Mouse (Mus musculus): ENCODE measurements at regions not wholly inside any gene's neighbourhood (a gene's known extent, or its start where the extent isn't known, plus 50 kb on each side); places are given as distances from the start of the nearest gene placed in this dataset.

DNA sequence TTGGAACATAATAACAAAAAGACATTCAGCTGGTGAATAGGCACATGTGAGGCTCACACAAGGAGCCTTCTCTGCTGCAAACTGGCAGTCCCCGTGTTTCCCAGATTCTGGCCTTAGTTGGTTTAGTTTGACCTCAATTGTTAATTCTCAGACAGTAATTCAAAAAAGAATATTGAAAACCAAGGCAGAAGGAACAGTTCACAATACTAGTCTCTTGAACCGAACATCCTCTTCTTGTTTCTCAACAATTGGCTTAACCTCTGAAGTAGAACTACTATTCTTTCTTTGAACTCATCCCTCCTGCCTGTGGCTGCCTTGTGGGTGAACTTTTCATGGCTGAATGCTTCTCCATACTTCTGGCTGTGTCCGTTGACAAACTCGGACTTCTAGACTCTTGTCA, 110.4 kb upstream of the Neil3 start:
- no peak overlapping the region for H3K4me3 ChIP-seq (ENCODE audit: low read length)
- H3K9me3 ChIP-seq (ENCODE audit: control insufficient read depth, low read length), result no peaks in the 10 kb centered on the region
- ATAC-seq (ENCODE audit: low FRiP score, low TSS enrichment), result no peak
- no peaks in the 10 kb centered on the region for H3K27me3 ChIP-seq (ENCODE audit: control insufficient read depth, insufficient read depth, low read length)
- H3K9ac ChIP-seq (ENCODE audit: low read depth, low read length), result no peak overlapping the region
- no peaks in the 10 kb centered on the region for H3K36me3 ChIP-seq (ENCODE audit: control insufficient read depth, insufficient read depth, low read length)
- H3K4me1 ChIP-seq (ENCODE audit: control insufficient read depth, insufficient read depth, low read length), result no peaks in the 10 kb centered on the region
- H3K27ac ChIP-seq (ENCODE audit: low read depth, low read length), result no peak overlapping the region
- WGBS, result 78% methylated on average over 4 of the region's 4 CpGs
- H3K4me2 ChIP-seq (replicated peaks; ENCODE audit: low read depth, low read length), result no peak overlapping the region

DNA sequence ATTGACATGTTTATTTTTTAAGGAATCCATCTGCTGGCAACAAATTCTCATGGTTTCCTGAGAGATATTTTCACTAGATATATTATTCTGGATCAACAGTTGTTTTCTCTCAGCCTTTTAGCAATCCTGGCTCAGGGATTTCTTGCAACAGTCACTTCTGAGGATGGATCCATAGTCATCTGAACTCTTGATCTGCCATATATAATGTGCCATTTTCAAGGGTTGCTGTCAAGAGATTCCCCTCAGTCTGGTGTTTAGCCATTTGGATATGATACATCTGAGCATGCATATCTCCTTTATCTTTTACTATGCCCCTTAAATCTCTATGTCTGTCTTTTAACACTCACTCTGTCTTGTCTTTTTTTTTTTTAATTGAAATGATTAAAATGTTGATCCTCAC, 130.3 kb upstream of the Neil3 start:
- H3K9me3 ChIP-seq (ENCODE audit: control insufficient read depth, low read length), result no peaks in the 10 kb centered on the region
- H3K4me1 ChIP-seq (ENCODE audit: control insufficient read depth, insufficient read depth, low read length), result no peaks in the 10 kb centered on the region
- no peaks in the 10 kb centered on the region for H3K36me3 ChIP-seq (ENCODE audit: control insufficient read depth, insufficient read depth, low read length)
- no peak overlapping the region for H3K27ac ChIP-seq (ENCODE audit: low read depth, low read length)
- H3K27me3 ChIP-seq (ENCODE audit: control insufficient read depth, insufficient read depth, low read length), result no peaks in the 10 kb centered on the region
- no peak overlapping the region for H3K9ac ChIP-seq (ENCODE audit: low read depth, low read length)
- no peak overlapping the region for H3K4me3 ChIP-seq (ENCODE audit: low read length)
- peak; percentile 78; the same call in 1 of the 2 replicates for ATAC-seq (ENCODE audit: low FRiP score, low TSS enrichment)
- no peak overlapping the region for H3K4me2 ChIP-seq (replicated peaks; ENCODE audit: low read depth, low read length)

DNA sequence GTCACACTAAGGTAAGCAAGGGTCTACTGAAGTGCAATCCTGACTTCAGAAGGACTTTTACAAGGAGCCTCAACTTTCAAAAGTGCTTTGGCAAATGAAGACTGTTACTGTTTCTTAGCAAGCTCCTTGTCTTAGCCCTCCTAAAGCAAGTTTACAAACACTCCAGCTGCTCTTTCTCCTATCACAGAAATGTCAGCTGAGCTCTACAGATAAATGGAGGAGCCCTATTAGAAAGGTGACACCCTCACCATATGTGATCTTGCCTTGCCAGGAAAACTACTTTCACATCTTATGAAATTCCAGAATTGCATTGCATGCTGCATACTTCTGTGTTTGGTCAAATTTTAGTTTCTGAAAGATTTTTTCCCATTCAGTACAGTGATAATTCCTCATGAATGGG, 136.6 kb upstream of the Neil3 start:
- ATAC-seq (ENCODE audit: low FRiP score, low TSS enrichment), result no peak
- Histone ChIP-seq H3K27me3 (ENCODE audit: control insufficient read depth, insufficient read depth, low read length) (no peaks in the 10 kb centered on the region), H3K9ac (ENCODE audit: low read depth, low read length) (no peak overlapping the region), H3K27ac (ENCODE audit: low read depth, low read length) (no peak overlapping the region), H3K9me3 (ENCODE audit: control insufficient read depth, low read length) (no peaks in the 10 kb centered on the region), H3K4me3 (ENCODE audit: low read length) (no peak overlapping the region), H3K36me3 (ENCODE audit: control insufficient read depth, insufficient read depth, low read length) (no peaks in the 10 kb centered on the region), H3K4me2 (replicated peaks; ENCODE audit: low read depth, low read length) (no peak overlapping the region), H3K4me1 (ENCODE audit: control insufficient read depth, insufficient read depth, low read length) (no peaks in the 10 kb centered on the region)

DNA sequence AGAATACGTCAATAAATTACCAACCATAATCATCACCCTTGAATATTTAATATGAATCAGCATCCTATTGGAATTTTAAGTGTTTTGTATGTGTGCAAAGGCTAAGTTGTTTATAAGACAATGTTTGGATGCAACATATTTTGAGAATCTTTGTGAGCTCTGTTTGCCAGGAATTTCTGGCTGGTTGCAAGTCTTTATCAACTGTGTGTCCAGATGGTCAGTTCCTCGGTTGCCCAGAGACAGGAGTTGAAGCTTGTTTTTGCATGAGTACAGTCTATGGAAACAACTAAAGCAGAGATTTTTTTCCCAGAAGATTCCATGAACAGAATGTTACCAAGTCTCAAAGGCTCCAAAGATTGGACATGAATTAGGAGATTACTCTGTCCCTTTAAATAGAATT, 142.0 kb upstream of the Neil3 start:
- Histone ChIP-seq H3K27me3 (ENCODE audit: control insufficient read depth, insufficient read depth, low read length) (no peaks in the 10 kb centered on the region), H3K36me3 (ENCODE audit: control insufficient read depth, insufficient read depth, low read length) (no peaks in the 10 kb centered on the region), H3K4me3 (ENCODE audit: low read length) (no peak overlapping the region), H3K4me2 (replicated peaks; ENCODE audit: low read depth, low read length) (no peak overlapping the region), H3K9ac (ENCODE audit: low read depth, low read length) (no peak overlapping the region), H3K9me3 (ENCODE audit: control insufficient read depth, low read length) (no peaks in the 10 kb centered on the region), H3K27ac (ENCODE audit: low read depth, low read length) (no peak overlapping the region), H3K4me1 (ENCODE audit: control insufficient read depth, insufficient read depth, low read length) (no peaks in the 10 kb centered on the region)
- no peak for ATAC-seq (ENCODE audit: low FRiP score, low TSS enrichment)
- WGBS, result 90% methylated on average over 2 of the region's 2 CpGs

DNA sequence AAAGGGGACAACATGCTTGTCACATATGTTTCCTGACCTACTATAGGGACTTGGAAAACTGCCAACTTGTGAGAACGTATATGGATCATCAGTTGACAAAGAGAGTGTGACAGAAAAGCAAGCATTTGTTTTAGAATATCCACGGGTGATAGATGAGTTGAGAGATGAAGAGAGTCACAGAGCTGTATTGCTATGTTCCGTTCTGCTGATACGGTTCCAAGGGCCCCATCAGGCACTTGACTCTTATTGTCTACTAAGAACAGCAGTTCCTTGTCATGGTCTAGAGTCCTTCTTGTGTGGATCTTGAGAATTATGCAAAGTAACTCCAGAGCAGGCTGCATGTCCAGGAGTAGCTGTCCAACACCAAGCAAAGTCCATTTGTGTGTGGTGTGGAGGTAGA, 143.0 kb upstream of the Neil3 start:
- H3K4me1 ChIP-seq (ENCODE audit: control insufficient read depth, insufficient read depth, low read length), result no peaks in the 10 kb centered on the region
- no peak overlapping the region for H3K9ac ChIP-seq (ENCODE audit: low read depth, low read length)
- no peaks in the 10 kb centered on the region for H3K9me3 ChIP-seq (ENCODE audit: control insufficient read depth, low read length)
- H3K27me3 ChIP-seq (ENCODE audit: control insufficient read depth, insufficient read depth, low read length), result no peaks in the 10 kb centered on the region
- no peak for ATAC-seq (ENCODE audit: low FRiP score, low TSS enrichment)
- H3K4me2 ChIP-seq (replicated peaks; ENCODE audit: low read depth, low read length), result no peak overlapping the region
- WGBS, result 71% methylated on average over 4 of the region's 4 CpGs
- no peaks in the 10 kb centered on the region for H3K36me3 ChIP-seq (ENCODE audit: control insufficient read depth, insufficient read depth, low read length)
- H3K27ac ChIP-seq (ENCODE audit: low read depth, low read length), result no peak overlapping the region
- H3K4me3 ChIP-seq (ENCODE audit: low read length), result no peak overlapping the region

DNA sequence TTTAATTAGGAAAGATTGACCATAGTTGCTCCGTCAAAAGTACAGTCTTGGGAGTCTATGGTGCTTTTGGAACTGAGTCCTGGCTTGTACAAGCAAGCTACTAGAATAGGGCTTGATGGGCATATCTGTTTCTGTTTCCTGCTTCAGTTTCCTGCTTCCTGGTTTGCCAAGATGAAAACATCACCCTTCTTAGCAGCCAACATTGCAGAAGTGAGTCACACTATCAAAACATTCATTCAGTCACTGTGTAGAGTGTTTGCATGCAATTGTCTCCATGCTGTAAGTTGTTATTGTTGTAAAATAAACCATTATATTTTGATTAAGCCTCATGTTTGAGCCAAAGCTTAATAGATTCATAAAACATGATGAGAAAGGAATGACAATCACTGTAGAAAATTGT, 149.3 kb upstream of the Neil3 start:
- Histone ChIP-seq H3K4me3 (ENCODE audit: low read length) (no peak overlapping the region), H3K9ac (ENCODE audit: low read depth, low read length) (no peak overlapping the region), H3K9me3 (ENCODE audit: control insufficient read depth, low read length) (no peaks in the 10 kb centered on the region), H3K36me3 (ENCODE audit: control insufficient read depth, insufficient read depth, low read length) (no peaks in the 10 kb centered on the region), H3K27ac (ENCODE audit: low read depth, low read length) (no peak overlapping the region), H3K4me1 (ENCODE audit: control insufficient read depth, insufficient read depth, low read length) (no peaks in the 10 kb centered on the region), H3K27me3 (ENCODE audit: control insufficient read depth, insufficient read depth, low read length) (no peaks in the 10 kb centered on the region), H3K4me2 (replicated peaks; ENCODE audit: low read depth, low read length) (no peak overlapping the region)
- no peak for ATAC-seq (ENCODE audit: low FRiP score, low TSS enrichment)
- 81% methylated on average over 1 of the region's 1 CpGs for WGBS

DNA sequence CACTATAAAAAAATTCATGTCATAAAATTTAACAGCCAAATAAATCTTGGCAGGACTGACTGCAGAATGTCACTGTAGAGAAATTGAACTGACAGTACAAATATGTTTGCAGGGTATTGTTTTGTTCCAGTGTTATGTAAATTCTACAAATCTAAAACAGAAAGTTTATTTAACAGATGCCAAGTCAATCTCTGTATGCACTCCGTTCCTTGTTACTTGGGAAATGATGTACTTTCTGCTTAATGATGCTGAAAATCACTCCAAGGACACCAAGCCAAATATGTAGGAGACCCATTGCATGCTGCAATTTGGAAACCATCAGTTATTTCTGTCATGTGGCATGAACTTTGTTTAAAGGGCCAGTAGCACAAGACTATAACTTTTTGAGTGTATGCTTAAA, 182.3 kb upstream of the Neil3 start:
- WGBS, result 8% methylated on average over 1 of the region's 1 CpGs
- Histone ChIP-seq H3K9ac (ENCODE audit: low read depth, low read length) (no peak overlapping the region), H3K4me3 (ENCODE audit: low read length) (no peak overlapping the region), H3K36me3 (ENCODE audit: control insufficient read depth, insufficient read depth, low read length) (no peaks in the 10 kb centered on the region), H3K27me3 (ENCODE audit: control insufficient read depth, insufficient read depth, low read length) (no peaks in the 10 kb centered on the region), H3K27ac (ENCODE audit: low read depth, low read length) (no peak overlapping the region), H3K4me1 (ENCODE audit: control insufficient read depth, insufficient read depth, low read length) (no peaks in the 10 kb centered on the region), H3K9me3 (ENCODE audit: control insufficient read depth, low read length) (no peaks in the 10 kb centered on the region), H3K4me2 (replicated peaks; ENCODE audit: low read depth, low read length) (no peak overlapping the region)
- no peak for ATAC-seq (ENCODE audit: low FRiP score, low TSS enrichment)

DNA sequence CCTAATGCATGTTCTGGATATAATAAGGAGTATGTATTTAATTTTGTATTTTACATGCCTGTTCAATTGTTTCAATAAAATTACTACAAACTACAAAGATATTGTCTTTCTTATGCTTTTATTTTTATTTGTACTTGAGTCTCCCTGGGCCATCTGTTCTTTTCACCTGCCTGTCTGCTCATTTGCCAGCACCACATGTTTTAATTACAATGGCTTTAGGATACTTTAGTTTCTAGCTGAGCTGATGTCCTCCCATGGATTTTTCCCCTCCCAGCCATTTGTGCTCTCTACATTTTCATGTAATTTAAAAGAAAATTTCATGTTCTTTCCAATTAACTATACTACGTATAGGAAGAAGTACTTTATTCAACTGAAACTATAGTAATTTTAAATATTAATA, 188.5 kb upstream of the Neil3 start:
- 90% methylated on average over 1 of the region's 1 CpGs for WGBS
- no peak overlapping the region for H3K27ac ChIP-seq (ENCODE audit: low read depth, low read length)

DNA sequence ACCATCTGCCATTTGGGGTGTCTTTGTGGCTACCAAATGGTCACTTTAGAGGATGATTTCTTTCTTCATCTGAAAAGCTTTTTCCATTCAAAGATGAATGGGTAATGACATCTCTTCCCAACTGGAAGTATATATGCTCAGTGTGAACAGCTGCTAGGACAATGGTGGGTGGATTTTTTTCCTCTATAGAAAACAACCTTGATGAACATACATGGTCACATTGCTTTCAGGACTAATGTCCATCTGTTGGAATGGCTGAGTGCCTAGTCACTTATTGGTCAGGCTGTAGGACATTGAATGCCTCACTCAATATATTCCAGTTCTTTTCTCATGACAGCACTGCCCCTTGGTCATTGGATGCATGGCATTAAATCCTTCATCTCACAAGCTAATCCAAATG, 209.0 kb upstream of the Neil3 start:
- no peaks in the 10 kb centered on the region for H3K4me1 ChIP-seq (ENCODE audit: control insufficient read depth, insufficient read depth, low read length)
- no peaks in the 10 kb centered on the region for H3K36me3 ChIP-seq (ENCODE audit: control insufficient read depth, insufficient read depth, low read length)
- H3K9ac ChIP-seq (ENCODE audit: low read depth, low read length), result no peak overlapping the region
- no peak overlapping the region for H3K27ac ChIP-seq (ENCODE audit: low read depth, low read length)
- ATAC-seq (ENCODE audit: low FRiP score, low TSS enrichment), result no peak
- H3K4me3 ChIP-seq (ENCODE audit: low read length), result no peak overlapping the region
- H3K9me3 ChIP-seq (ENCODE audit: control insufficient read depth, low read length), result no peaks in the 10 kb centered on the region
- H3K27me3 ChIP-seq (ENCODE audit: control insufficient read depth, insufficient read depth, low read length), result no peaks in the 10 kb centered on the region
- no peak overlapping the region for H3K4me2 ChIP-seq (replicated peaks; ENCODE audit: low read depth, low read length)

More for the DNA sequence above, 188.5 kb upstream of the Neil3 start:
- Histone ChIP-seq H3K9me3 (ENCODE audit: control insufficient read depth, low read length) (no peaks in the 10 kb centered on the region), H3K4me2 (replicated peaks; ENCODE audit: low read depth, low read length) (no peak overlapping the region), H3K4me3 (ENCODE audit: low read length) (no peak overlapping the region), H3K9ac (ENCODE audit: low read depth, low read length) (no peak overlapping the region), H3K36me3 (ENCODE audit: control insufficient read depth, insufficient read depth, low read length) (no peaks in the 10 kb centered on the region), H3K27me3 (ENCODE audit: control insufficient read depth, insufficient read depth, low read length) (no peaks in the 10 kb centered on the region), H3K4me1 (ENCODE audit: control insufficient read depth, insufficient read depth, low read length) (no peaks in the 10 kb centered on the region)
- no peak for ATAC-seq (ENCODE audit: low FRiP score, low TSS enrichment)

DNA sequence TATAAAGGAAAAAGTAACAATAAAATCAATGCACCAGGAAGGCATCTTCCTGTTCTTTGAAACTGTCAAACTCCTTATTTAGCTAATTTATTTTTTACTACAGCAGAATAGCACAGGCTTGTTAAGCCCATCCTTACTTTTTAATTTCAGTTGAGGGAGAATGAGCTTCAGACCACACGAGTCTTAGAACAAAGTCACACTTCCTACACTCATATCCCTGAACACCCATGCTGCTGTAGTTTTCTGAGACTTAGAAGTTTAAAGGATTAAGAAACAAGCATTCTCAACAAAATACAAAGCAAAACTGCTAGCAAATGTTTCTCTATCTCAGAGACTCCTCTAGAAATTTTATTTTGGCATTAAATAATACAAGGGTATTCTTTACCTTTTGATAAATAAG, 208.8 kb upstream of the Vegfc start:
- no peak overlapping the region for H3K9ac ChIP-seq (ENCODE audit: low read depth, low read length)
- no peaks in the 10 kb centered on the region for H3K27me3 ChIP-seq (ENCODE audit: control insufficient read depth, insufficient read depth, low read length)
- no peak for ATAC-seq (ENCODE audit: low FRiP score, low TSS enrichment)
- H3K9me3 ChIP-seq (ENCODE audit: control insufficient read depth, low read length), result no peaks in the 10 kb centered on the region
- H3K36me3 ChIP-seq (ENCODE audit: control insufficient read depth, insufficient read depth, low read length), result no peaks in the 10 kb centered on the region
- H3K4me3 ChIP-seq (ENCODE audit: low read length), result no peak overlapping the region
- no peak overlapping the region for H3K4me2 ChIP-seq (replicated peaks; ENCODE audit: low read depth, low read length)
- no peak overlapping the region for H3K27ac ChIP-seq (ENCODE audit: low read depth, low read length)
- 58% methylated on average over 1 of the region's 1 CpGs for WGBS
- no peaks in the 10 kb centered on the region for H3K4me1 ChIP-seq (ENCODE audit: control insufficient read depth, insufficient read depth, low read length)

Measured in kidney, embryonic 14.5 days (tissue).